Mouse (Mus musculus) adipose tissue, adult 10 weeks (tissue): ENCODE results near the gene Thoc6. TPM values are rescaled to one million over a fixed set of nuclear protein-coding genes. Genes with fewer than 3 reads are reported as not detected.

Source experiments
- polyA plus RNA-seq: library from polyadenylated mRNA; stranded (reverse); fragments of 350-450 nt; fragmentation: Illumina TruSeq; extraction: RNeasy Lipid Tissue Mini Kit (QIAGEN cat#74804); gene quantifications from one replicate; pipeline ENCODE4 v1.2.3, GENCODE M21; 2014; ENCODE audit warnings: low read depth, low replicate concordance

The Thoc6 gene
- polyA plus RNA-seq = 10.9 TPM

GRCm38 (mm10) chr17:23673424-23674073 lies at the start of gene Thoc6, which contains the start of gene Hcfc1r1:
Gene Thoc6 (minus strand): TSS chr17:23673882.
Gene Hcfc1r1 (plus strand): TSS chr17:23673596.

GRCm38 (mm10) chr17:23722376-23723125 lies 48.9 kb upstream of the Thoc6 start, which contains the start of gene 1520401A03Rik:
Gene 1520401A03Rik (minus strand): TSS chr17:23722783.

DNA sequence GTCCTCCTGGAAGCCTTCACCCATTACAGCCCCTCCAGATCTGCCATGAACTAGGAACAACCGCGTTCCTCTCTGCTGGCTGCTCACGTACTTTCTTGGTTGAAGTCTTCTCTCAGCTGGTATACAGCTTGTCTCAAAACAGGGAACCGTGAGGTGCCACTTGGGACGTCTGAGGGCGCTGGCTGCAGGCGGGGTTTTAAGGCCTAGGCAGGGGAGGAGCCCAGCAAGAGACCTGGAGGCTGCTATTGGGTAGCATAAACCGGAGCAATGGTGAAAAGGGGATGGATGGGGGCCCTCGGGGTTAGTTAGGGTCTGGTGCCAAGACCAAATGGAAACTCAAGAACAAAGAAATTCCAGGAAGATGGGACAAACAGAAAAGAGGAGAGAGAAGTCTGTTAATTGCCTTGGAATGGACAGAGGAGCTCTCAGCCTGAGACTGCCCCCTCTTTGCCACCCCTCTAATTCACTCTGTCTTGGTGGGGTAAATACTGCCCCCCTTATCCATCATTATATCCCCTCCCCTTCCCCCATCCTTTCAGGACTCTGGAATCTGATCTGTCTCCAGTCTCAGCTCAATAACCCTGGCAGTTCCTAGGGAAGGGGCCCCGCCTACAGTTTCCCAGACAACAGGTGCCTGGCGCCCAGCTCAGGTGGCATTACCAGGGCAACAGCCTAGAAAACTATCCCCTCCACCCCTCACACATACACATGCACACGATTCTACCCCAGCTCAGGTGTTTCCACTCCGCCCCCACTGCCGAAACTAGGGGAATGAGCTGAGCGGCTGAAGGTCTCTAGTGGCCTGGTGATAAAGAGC lies 10.4 kb upstream of the Thoc6 start, which contains the start of gene Cldn9:
Gene Cldn9, minus strand, starts transcription at position 171 of the 817 bp plus-strand sequence.

GRCm38 (mm10) chr17:23679127-23679835 lies 5.6 kb upstream of the Thoc6 start, which contains the start of gene Cldn6:
Gene Cldn6 (plus strand): TSS chr17:23679249.

GRCm38 (mm10) chr17:23677236-23677679 lies 3.6 kb upstream of the Thoc6 start, which contains the start of gene Tnfrsf12a:
Gene Tnfrsf12a (minus strand): TSS chr17:23677468.

DNA sequence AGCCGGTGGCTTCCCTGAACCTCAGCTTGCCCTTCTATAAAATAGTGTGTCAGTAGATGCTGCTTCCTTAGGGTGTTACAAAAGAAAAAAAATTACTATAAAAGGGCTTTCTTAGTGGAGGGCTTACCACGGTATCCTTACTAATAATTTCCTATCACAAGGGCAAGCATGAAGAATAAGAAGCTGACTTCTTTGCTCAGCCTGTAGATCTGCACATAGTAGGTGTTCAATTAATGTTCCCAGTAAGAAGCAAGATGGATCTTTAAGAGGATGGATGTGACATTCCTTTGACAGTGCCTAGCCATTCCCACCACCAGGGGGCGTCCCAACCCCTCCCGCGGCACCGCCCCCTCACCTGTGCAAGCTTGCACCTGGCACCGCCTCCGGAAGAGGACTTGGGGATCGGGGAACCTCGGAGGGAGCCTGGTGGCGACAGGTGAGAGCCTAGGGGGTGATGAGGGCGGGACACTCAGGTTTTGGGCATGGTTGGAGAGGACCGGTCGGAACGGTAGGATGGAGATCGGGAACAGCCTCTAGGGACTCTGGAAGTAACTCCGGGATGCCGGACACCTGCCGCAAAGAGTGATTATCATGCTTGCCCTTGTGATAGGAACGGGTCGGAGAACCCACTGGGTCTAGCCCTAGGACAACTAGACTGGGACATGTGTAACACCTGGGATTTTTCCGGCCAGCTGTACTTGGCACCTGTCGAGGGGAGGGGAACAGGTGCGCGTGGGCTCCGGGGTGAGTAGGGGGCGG lies 13.4 kb downstream of the Thoc6 start, which contains the start of gene Bicdl2:
Gene Bicdl2, plus strand, starts transcription at position 390 of the 759 bp plus-strand sequence.

GRCm38 (mm10) chr17:23644613-23645495 lies 28.8 kb downstream of the Thoc6 start, which contains the start of gene Mmp25:
Gene Mmp25 (minus strand): TSS chr17:23645277.

Other genes with a start within 250 kb of the Thoc6 start
- not detected for gene Vmn2r117, start 194.2 kb downstream of the Thoc6 start, polyA plus RNA-seq
- gene Zfp213, start 109.6 kb downstream of the Thoc6 start, polyA plus RNA-seq = 9.9 TPM
- 23.0 TPM for gene Zfp13, start 74.4 kb downstream of the Thoc6 start, polyA plus RNA-seq
- 0.16 TPM for gene Zscan10, start 73.0 kb downstream of the Thoc6 start, polyA plus RNA-seq
- 0.25 TPM for gene Mmp25, start 28.6 kb downstream of the Thoc6 start, polyA plus RNA-seq
- 2.7 TPM for gene Bicdl2, start 13.4 kb downstream of the Thoc6 start, polyA plus RNA-seq
- 226 TPM for gene Hcfc1r1, start 286 bp downstream of the Thoc6 start, polyA plus RNA-seq
- gene Tnfrsf12a, start 3.6 kb upstream of the Thoc6 start, polyA plus RNA-seq = 25.6 TPM
- 1.0 TPM for gene Cldn6, start 5.4 kb upstream of the Thoc6 start, polyA plus RNA-seq
- gene Cldn9, start 10.1 kb upstream of the Thoc6 start, polyA plus RNA-seq = 1.2 TPM
- 0.30 TPM for gene 1520401A03Rik, start 48.9 kb upstream of the Thoc6 start, polyA plus RNA-seq
- gene Pkmyt1, start 52.5 kb upstream of the Thoc6 start, polyA plus RNA-seq = 8.8 TPM
- gene Paqr4, start 67.0 kb upstream of the Thoc6 start, polyA plus RNA-seq = 19.4 TPM
- 0.24 TPM for gene Kremen2, start 72.0 kb upstream of the Thoc6 start, polyA plus RNA-seq
- 65.6 TPM for gene Flywch1, start 97.7 kb upstream of the Thoc6 start, polyA plus RNA-seq
- 16.1 TPM for gene Flywch2, start 112.2 kb upstream of the Thoc6 start, polyA plus RNA-seq
- 339 TPM for gene Srrm2, start 116.7 kb upstream of the Thoc6 start, polyA plus RNA-seq
- 387 TPM for gene Elob, start 155.3 kb upstream of the Thoc6 start, polyA plus RNA-seq
- 1.4 TPM for gene Prss33, start 162.2 kb upstream of the Thoc6 start, polyA plus RNA-seq
- gene Prss32, start 170.0 kb upstream of the Thoc6 start, polyA plus RNA-seq = not detected
- gene Prss41, start 170.3 kb upstream of the Thoc6 start, polyA plus RNA-seq = 0.55 TPM
- 1.1 TPM for gene Prss21, start 194.2 kb upstream of the Thoc6 start, polyA plus RNA-seq
- gene Dcpp1, start 207.0 kb upstream of the Thoc6 start, polyA plus RNA-seq = not detected
- gene Dcpp2, start 207.0 kb upstream of the Thoc6 start, polyA plus RNA-seq = not detected
- gene Dcpp3, start 243.6 kb upstream of the Thoc6 start, polyA plus RNA-seq = not detected